In the genomic region with DNA sequence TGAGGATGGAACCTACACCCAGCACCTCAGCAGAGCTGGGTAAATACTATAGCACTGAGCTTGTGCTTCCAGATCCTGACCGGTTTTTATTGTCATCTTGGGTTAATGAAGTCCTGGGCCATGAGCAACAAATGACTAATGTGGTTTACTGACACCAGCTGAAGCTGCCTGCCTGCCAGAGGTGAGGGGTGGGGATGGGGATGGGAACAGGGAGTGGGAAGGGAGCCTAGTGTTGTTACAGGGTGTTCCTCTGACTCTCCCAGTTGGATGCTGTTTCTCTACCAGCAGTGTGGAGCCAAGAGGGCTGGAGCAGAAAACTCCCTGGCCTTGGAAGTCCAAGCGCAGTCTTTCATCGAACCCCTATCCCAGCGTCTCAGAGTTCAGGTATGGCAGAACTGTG, we compare ENCODE assay signal across 23 mouse cellular contexts. TPM values are rescaled to one million over a fixed set of nuclear protein-coding genes. Genes with fewer than 3 reads are reported as not detected.
A peak's percentile ranks its signal among the peaks of the same experiment; 100 is the strongest.
DNase-seq lines count a peak whose midpoint lies in the region; ATAC-seq and TF ChIP-seq lines count a peak whose summit lies in the region.
"Had no signal": no experiment of that assay in that cellular context is flagged by ENCODE, and none has a peak within 500 bp of the region (broad histone marks: within the 10 kb centered on the region; RNA-seq: fewer than 3 reads in every experiment).

No protein-coding gene starts in this region.

- H3K4me1 ChIP-seq in liver, embryonic 11.5 days (replicated peaks; ENCODE audit: control insufficient read depth, insufficient read depth, low read length) = no peaks in the 10 kb centered on the region
- H3K4me1 ChIP-seq: forebrain, embryonic 10.5 days; liver, embryonic 13.5 days; neural tube, embryonic 12.5 days had no signal

- peak overlapping the region; percentile 35; the same call in 1 of the 2 replicates for H3K27ac ChIP-seq in gastrocnemius, adult 2 months
- H3K27ac ChIP-seq in liver, embryonic 11.5 days (ENCODE audit: low read depth, low read length) = no peak overlapping the region
- H3K27ac ChIP-seq: forebrain, embryonic 10.5 days; hindbrain, embryonic 14.5 days; liver, embryonic 13.5 days; macrophage; neural tube, embryonic 12.5 days had no signal

- H3K27me3 ChIP-seq in liver, embryonic 11.5 days (replicated peaks; ENCODE audit: control insufficient read depth, insufficient read depth, low read length) = 0 out of 2 replicates have a peak, but pooled peaks cover 2% of the 10 kb centered on the region
- H3K27me3 ChIP-seq: neural tube, embryonic 12.5 days; Patski had no signal

- H3K9ac ChIP-seq in liver, embryonic 11.5 days (ENCODE audit: low read depth, low read length) = no peak overlapping the region
- H3K9ac ChIP-seq: forebrain, postnatal 0 days; hindbrain, embryonic 14.5 days; liver, embryonic 13.5 days; lung, embryonic 14.5 days; neural tube, embryonic 12.5 days had no signal

- H3K4me2 ChIP-seq in liver, embryonic 11.5 days = no peak overlapping the region
- H3K4me2 ChIP-seq: hindbrain, embryonic 14.5 days; liver, embryonic 13.5 days; lung, embryonic 14.5 days; midbrain, embryonic 11.5 days; neural tube, embryonic 12.5 days had no signal

- peak overlapping the region; percentile 23 for H3K4me3 ChIP-seq in gastrocnemius, adult 2 months
- H3K4me3 ChIP-seq in liver, embryonic 11.5 days (ENCODE audit: low read depth, low read length) = no peak overlapping the region
- H3K4me3 ChIP-seq: forebrain, embryonic 10.5 days; liver, embryonic 13.5 days; neural tube, embryonic 12.5 days had no signal

- ATAC-seq in liver, embryonic 11.5 days (replicated peaks; ENCODE audit: low FRiP score) = no peak
- ATAC-seq: forebrain, postnatal 0 days; intestine, postnatal 0 days; Patski had no signal

- no peaks in the 10 kb centered on the region for H3K36me3 ChIP-seq in liver, embryonic 11.5 days (ENCODE audit: control insufficient read depth, insufficient read depth, low read length)
- H3K36me3 ChIP-seq: forebrain, embryonic 10.5 days; liver, embryonic 13.5 days; neural tube, embryonic 12.5 days had no signal

- intact Hi-C loops in gastrocnemius, adult 2 months (cut with DNase I) = no loop called here
- intact Hi-C loops in heart, postnatal 14 days (cut with DNase I) = no loop called here

- WGBS in liver, embryonic 11.5 days = 80% methylated on average over 4 of the region's 4 CpGs

- H3K9me3 ChIP-seq in liver, embryonic 11.5 days (ENCODE audit: control insufficient read depth, low read length) = no peaks in the 10 kb centered on the region
- H3K9me3 ChIP-seq: forebrain, embryonic 10.5 days; liver, embryonic 13.5 days; neural tube, embryonic 12.5 days had no signal

- peak; percentile 67 for DNase-seq in gastrocnemius, adult 2 months
- DNase-seq in gastrocnemius, postnatal 4 days (ENCODE audit: low spot score in 2 of 2) = no peak
- peak; percentile 46 for DNase-seq in urinary bladder, postnatal 14 days (ENCODE audit: low spot score)
- DNase-seq in urinary bladder, postnatal 10 days (ENCODE audit: low spot score) = no peak
- peak; percentile 32 to 38 for DNase-seq in heart, postnatal 14 days
- peak; percentile 44 for DNase-seq in testis, postnatal 14 days (ENCODE audit: low spot score)
- DNase-seq in adrenal gland, postnatal 4 days (ENCODE audit: low spot score in 2 of 2) = no peak
- no peak for DNase-seq in liver, embryonic 11.5 days (ENCODE audit: low spot score)
- DNase-seq: adrenal gland, postnatal 10 days; B cell, adult 2 months; cerebellum, adult 11 months; cerebellum, postnatal 10 days; forebrain, postnatal 0 days; liver, embryonic 13.5 days; lung, embryonic 14.5 days; thymus, adult 2 months had no signal

- TF ChIP-seq CTCF in gastrocnemius, adult 2 months (IDR thresholded peaks at IDR 0.05) = no peak

RNA-seq across cellular contexts. Expression of gene Card14, which starts 9.2 kb away (rescaled TPM):
- under 1 TPM; 0.33 to 0.54 TPM for total RNA-seq in gastrocnemius, adult 2 months (2021)
- total RNA-seq in gastrocnemius, postnatal 4 days (2021) = under 1 TPM; 0.73 to 0.93 TPM
- under 1 TPM; 0.14 to 0.15 TPM for total RNA-seq in heart, postnatal 14 days (2021)
- under 1 TPM; 0.48 to 0.90 TPM for total RNA-seq in adrenal gland, postnatal 4 days (2021)
- 0.32 and 0.37 TPM in 2 replicates for polyA plus RNA-seq in liver, embryonic 11.5 days (2014; fragmentation: Nextera tagmentation; extraction: Ambion mirVana)
- polyA plus RNA-seq: forebrain, embryonic 10.5 days; lung, embryonic 14.5 days; midbrain, embryonic 11.5 days had no signal

RNA-seq across cellular contexts. Expression of gene Eif4a3, which starts 16.8 kb away (rescaled TPM):
- 10 to 100 TPM; 42.1 to 51.6 TPM for total RNA-seq in gastrocnemius, adult 2 months (2021)
- 100 to 1,000 TPM; 106 to 113 TPM for total RNA-seq in gastrocnemius, postnatal 4 days (2021)
- total RNA-seq in heart, postnatal 14 days (2021) = 10 to 100 TPM; 64.9 to 74.5 TPM
- total RNA-seq in adrenal gland, postnatal 4 days (2021) = 100 to 1,000 TPM; 172 TPM
- 403 and 404 TPM in 2 replicates for polyA plus RNA-seq in liver, embryonic 11.5 days (2014; fragmentation: Nextera tagmentation; extraction: Ambion mirVana)

RNA-seq across cellular contexts. Expression of gene Sgsh, which starts 38.6 kb away (rescaled TPM):
- 1 to 10 TPM; 2.7 to 3.0 TPM for total RNA-seq in gastrocnemius, adult 2 months (2021)
- total RNA-seq in gastrocnemius, postnatal 4 days (2021) = 1 to 10 TPM; 5.9 to 6.5 TPM
- 1 to 10 TPM; 4.6 to 6.2 TPM for total RNA-seq in heart, postnatal 14 days (2021)
- 10 to 100 TPM; 18.3 to 20.9 TPM for total RNA-seq in adrenal gland, postnatal 4 days (2021)
- polyA plus RNA-seq in liver, embryonic 11.5 days (2014; fragmentation: Nextera tagmentation; extraction: Ambion mirVana) = 4.4 and 5.8 TPM in 2 replicates

RNA-seq across cellular contexts. Expression of gene Slc26a11, which starts 38.6 kb away (rescaled TPM):
- 1 to 10 TPM; 1.9 to 2.8 TPM for total RNA-seq in gastrocnemius, adult 2 months (2021)
- total RNA-seq in gastrocnemius, postnatal 4 days (2021) = 1 to 10 TPM; 5.3 TPM
- total RNA-seq in heart, postnatal 14 days (2021) = 1 to 10 TPM; 3.1 to 5.0 TPM
- 10 to 100 TPM; 10.9 to 11.2 TPM for total RNA-seq in adrenal gland, postnatal 4 days (2021)
- polyA plus RNA-seq in liver, embryonic 11.5 days (2014; fragmentation: Nextera tagmentation; extraction: Ambion mirVana) = 4.3 and 5.1 TPM in 2 replicates

RNA-seq across cellular contexts. Expression of gene Gaa, which starts 49.0 kb away (rescaled TPM):
- 100 to 1,000 TPM; 148 to 177 TPM for total RNA-seq in gastrocnemius, adult 2 months (2021)
- total RNA-seq in gastrocnemius, postnatal 4 days (2021) = 10 to 100 TPM; 59.2 to 69.4 TPM
- total RNA-seq in heart, postnatal 14 days (2021) = 10 to 100 TPM; 53.1 to 56.0 TPM
- 10 to 100 TPM; 87.5 to 87.7 TPM for total RNA-seq in adrenal gland, postnatal 4 days (2021)
- 40.5 and 42.5 TPM in 2 replicates for polyA plus RNA-seq in liver, embryonic 11.5 days (2014; fragmentation: Nextera tagmentation; extraction: Ambion mirVana)

Comparison
In these comparisons a context has a peak if more than half of its experiments do, and no peak if none do; other contexts are left out.
1. DNase-seq: peak in gastrocnemius, adult 2 months (single experiment), urinary bladder, postnatal 14 days (single experiment), heart, postnatal 14 days (2 of 2) and testis, postnatal 14 days (single experiment); none in gastrocnemius, postnatal 4 days (0 of 2), urinary bladder, postnatal 10 days (single experiment), adrenal gland, postnatal 4 days (0 of 2) and liver, embryonic 11.5 days (single experiment).